Mouse (Mus musculus) neural tube, embryonic 14.5 days (tissue): ENCODE data around the gene Gdpd1. TPM values are rescaled to one million over a fixed set of nuclear protein-coding genes. Genes with fewer than 3 reads are reported as not detected.

ENCODE experiments used
- ATAC-seq: fragments of 200-750 bp; cut with Nextera tagmentation; 2 replicates; pipeline ENCODE4 v1.8.0; 2017; ENCODE audit warnings: low read depth, mild to moderate bottlenecking, moderate TSS enrichment, moderate library complexity
- H3K27ac ChIP-seq: fragments of 300-500 bp; sonication (generic); 2 replicates; pipeline ENCODE4 v1.5.1; 2014; ENCODE audit warnings: low read depth, mild to moderate bottlenecking, control low read depth, low read length, moderate library complexity, mixed read lengths
- H3K27me3 ChIP-seq: fragments of 300-500 bp; sonication (generic); 2 replicates; pipeline ENCODE4 v1.6.1; 2014; ENCODE audit warnings: low read length; ENCODE audit not compliant: control insufficient read depth, insufficient read depth
- H3K36me3 ChIP-seq: fragments of 300-500 bp; sonication (generic); 2 replicates; pipeline ENCODE4 v1.6.1; 2014; ENCODE audit warnings: low read length, mixed read lengths; ENCODE audit not compliant: control insufficient read depth, insufficient read depth
- H3K4me1 ChIP-seq: fragments of 300-500 bp; sonication (generic); 2 replicates; pipeline ENCODE4 v1.6.1; 2014; ENCODE audit warnings: low read length; ENCODE audit not compliant: control insufficient read depth, insufficient read depth
- H3K4me2 ChIP-seq: fragments of 300-500 bp; sonication (generic); 2 replicates; pipeline ENCODE4 v1.6.1; 2014; ENCODE audit warnings: mild to moderate bottlenecking, low read depth, low read length, control low read depth
- H3K4me3 ChIP-seq: fragments of 300-500 bp; sonication (generic); 2 replicates; pipeline ENCODE4 v1.5.1; 2014; ENCODE audit warnings: low read depth, low read length, control low read depth, mixed read lengths
- H3K9ac ChIP-seq: fragments of 300-500 bp; sonication (generic); replicated peaks from 2 replicates; pipeline ENCODE4 v1.6.1; 2014; ENCODE audit warnings: low read depth, mild to moderate bottlenecking, control low read depth, low read length, mixed read lengths
- H3K9me3 ChIP-seq: fragments of 300-500 bp; sonication (generic); 2 replicates; pipeline ENCODE4 v1.6.1; 2016; ENCODE audit warnings: low read length; ENCODE audit not compliant: control insufficient read depth
- WGBS: fragments of 180-500 bp; shearing (Covaris S2); extraction: QIAGEN DNeasy Blood & Tissue Kit; methylation state at CpG from one replicate; pipeline ENCODE4 v1.1.7; 2014; 5-methylcytosine and 5-hydroxymethylcytosine counted together
- polyA plus RNA-seq: library from polyadenylated mRNA; unstranded; fragments of >200 nt; fragmentation: Nextera tagmentation; extraction: Ambion mirVana; gene quantifications from 2 replicates; pipeline ENCODE4 v1.2.1, GENCODE M21; 2014

The Gdpd1 gene
- polyA plus RNA-seq, 1 experiment from 2014 or later, result 172 TPM

DNA sequence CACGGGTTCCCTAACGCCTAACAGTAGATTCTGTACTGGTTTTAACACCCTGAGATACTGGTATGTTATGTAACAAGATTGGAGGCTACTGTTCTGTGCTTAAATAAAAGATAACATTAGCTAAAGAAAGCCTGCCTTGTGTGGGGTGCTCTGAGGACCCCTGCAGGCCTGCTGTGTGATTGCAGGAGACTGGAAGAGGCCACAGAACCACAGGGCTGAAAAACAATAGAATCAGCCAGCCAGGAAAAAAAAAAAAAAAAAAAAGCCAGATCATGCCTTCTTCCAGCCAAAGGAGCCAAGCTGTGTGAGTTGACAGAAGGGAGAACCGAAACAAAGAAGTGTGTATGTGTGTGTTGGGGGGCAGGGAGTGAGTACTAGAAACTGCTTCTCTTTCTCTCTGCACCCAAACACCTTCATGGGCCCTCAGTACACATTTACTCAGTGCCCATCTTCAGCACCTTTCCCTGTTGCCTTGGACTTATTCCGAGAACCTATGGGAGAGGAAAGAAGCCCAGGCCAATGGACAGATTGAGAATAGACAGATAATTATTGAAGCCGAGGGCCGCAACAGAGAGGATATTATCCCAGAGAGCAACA, 78.1 kb downstream of the Gdpd1 start:
- no peak for ATAC-seq
- 41% methylated on average over 6 of the region's 6 CpGs for WGBS

GRCm38 (mm10) chr11:86994791-86995624, 78.9 kb downstream of the Gdpd1 start:
- WGBS, result 50% methylated on average over 10 of the region's 10 CpGs
- H3K9me3 ChIP-seq, result no peaks in the 10 kb centered on the region

More for the DNA sequence above, 78.1 kb downstream of the Gdpd1 start:
- Histone ChIP-seq H3K27ac (no peak overlapping the region), H3K27me3 (no peaks in the 10 kb centered on the region), H3K36me3 (no peaks in the 10 kb centered on the region), H3K9ac (no peak overlapping the region), H3K4me3 (no peak overlapping the region), H3K4me1 (peaks cover 13% of the 10 kb centered on the region; the same call in 1 of the 2 replicates), H3K9me3 (no peaks in the 10 kb centered on the region), H3K4me2 (no peak overlapping the region)

GRCm38 (mm10) chr11:86994330-86994729, 79.5 kb downstream of the Gdpd1 start:
- Histone ChIP-seq H3K27ac (no peak overlapping the region), H3K4me1 (peaks cover 17% of the 10 kb centered on the region; the same call in 1 of the 2 replicates), H3K9me3 (no peaks in the 10 kb centered on the region), H3K36me3 (no peaks in the 10 kb centered on the region), H3K4me2 (peak overlapping the region; percentile 71), H3K4me3 (peak overlapping the region; percentile 90; the same call in 1 of the 2 replicates), H3K9ac (no peak overlapping the region), H3K27me3 (no peaks in the 10 kb centered on the region)
- WGBS, result 10% methylated on average over 6 of the region's 6 CpGs
- ATAC-seq, result no peak

More at GRCm38 (mm10) chr11:86994791-86995624, 78.9 kb downstream of the Gdpd1 start:
- ATAC-seq, result no peak
- no peaks in the 10 kb centered on the region for H3K36me3 ChIP-seq
- no peaks in the 10 kb centered on the region for H3K27me3 ChIP-seq
- H3K4me2 ChIP-seq, result no peak overlapping the region
- no peak overlapping the region for H3K27ac ChIP-seq
- H3K4me3 ChIP-seq, result no peak overlapping the region
- H3K4me1 ChIP-seq, result peaks cover 17% of the 10 kb centered on the region; the same call in 1 of the 2 replicates
- H3K9ac ChIP-seq, result no peak overlapping the region

GRCm38 (mm10) chr11:86993041-86994037, 80.5 kb downstream of the Gdpd1 start, which contains the start of gene Ypel2:
Gene Ypel2 (minus strand): TSS chr11:86993707.
- ATAC-seq, result peak; percentile 100
- under 1% methylated on average over 91 of the region's 96 CpGs for WGBS
- Histone ChIP-seq H3K27ac (peak within 1 kb of the TSS; percentile 83), H3K4me2 (peak within 1 kb of the TSS; percentile 71), H3K9ac (peak within 1 kb of the TSS; percentile 68), H3K36me3 (no peaks in the 10 kb centered on the region), H3K27me3 (no peaks in the 10 kb centered on the region), H3K4me1 (peaks cover 17% of the 10 kb centered on the region; the same call in 1 of the 2 replicates), H3K4me3 (peak within 1 kb of the TSS; percentile 90), H3K9me3 (no peaks in the 10 kb centered on the region)

GRCm38 (mm10) chr11:86992461-86992988, 81.3 kb downstream of the Gdpd1 start:
- Histone ChIP-seq H3K4me3 (peak overlapping the region; percentile 90), H3K4me2 (peak overlapping the region; percentile 71), H3K4me1 (peaks cover 17% of the 10 kb centered on the region; the same call in 1 of the 2 replicates), H3K9me3 (no peaks in the 10 kb centered on the region), H3K36me3 (no peaks in the 10 kb centered on the region), H3K9ac (peak overlapping the region; percentile 68), H3K27me3 (no peaks in the 10 kb centered on the region), H3K27ac (no peak overlapping the region; the same call in 1 of the 2 replicates)
- no peak for ATAC-seq
- WGBS, result 2% methylated on average over 13 of the region's 13 CpGs

- no peaks in the 10 kb centered on the region for H3K36me3 ChIP-seq
- H3K9ac ChIP-seq, result no peak overlapping the region
- WGBS, result 73% methylated on average over 4 of the region's 4 CpGs
- peaks cover 17% of the 10 kb centered on the region; the same call in 1 of the 2 replicates for H3K4me1 ChIP-seq
- no peak for ATAC-seq
- no peaks in the 10 kb centered on the region for H3K9me3 ChIP-seq
- H3K4me3 ChIP-seq, result no peak overlapping the region
- no peak overlapping the region for H3K27ac ChIP-seq
- peak overlapping the region; percentile 71; the same call in 1 of the 2 replicates for H3K4me2 ChIP-seq
- no peaks in the 10 kb centered on the region for H3K27me3 ChIP-seq
These were observed 82.6 kb downstream of the Gdpd1 start for GRCm38 (mm10) chr11:86991241-86991640.

DNA sequence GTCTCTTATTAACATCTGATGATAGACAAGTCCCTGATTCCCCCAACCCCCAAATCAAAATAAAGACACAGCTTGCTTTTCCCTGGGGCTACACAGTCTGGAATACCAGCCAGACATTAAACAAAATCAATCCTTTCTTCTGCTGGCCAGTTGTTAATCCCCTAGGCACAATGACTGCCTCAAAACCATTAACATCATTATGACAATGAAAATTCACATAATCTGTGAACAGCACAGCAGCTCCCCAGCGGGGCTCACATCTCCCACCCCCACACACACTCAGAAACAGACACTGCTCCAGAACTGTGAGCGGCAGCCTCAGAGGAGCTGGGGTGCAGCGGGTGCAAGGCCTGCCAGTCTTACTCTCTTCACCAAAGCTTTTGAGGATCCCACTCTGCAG, 83.6 kb downstream of the Gdpd1 start:
- no peaks in the 10 kb centered on the region for H3K36me3 ChIP-seq
- H3K4me1 ChIP-seq, result peaks cover 17% of the 10 kb centered on the region; the same call in 1 of the 2 replicates
- WGBS, result 18% methylated on average over 3 of the region's 3 CpGs
- no peak for ATAC-seq
- H3K9me3 ChIP-seq, result no peaks in the 10 kb centered on the region
- no peaks in the 10 kb centered on the region for H3K27me3 ChIP-seq
- no peak overlapping the region for H3K4me3 ChIP-seq
- peak overlapping the region; percentile 39 for H3K27ac ChIP-seq
- no peak overlapping the region for H3K9ac ChIP-seq
- no peak overlapping the region for H3K4me2 ChIP-seq

DNA sequence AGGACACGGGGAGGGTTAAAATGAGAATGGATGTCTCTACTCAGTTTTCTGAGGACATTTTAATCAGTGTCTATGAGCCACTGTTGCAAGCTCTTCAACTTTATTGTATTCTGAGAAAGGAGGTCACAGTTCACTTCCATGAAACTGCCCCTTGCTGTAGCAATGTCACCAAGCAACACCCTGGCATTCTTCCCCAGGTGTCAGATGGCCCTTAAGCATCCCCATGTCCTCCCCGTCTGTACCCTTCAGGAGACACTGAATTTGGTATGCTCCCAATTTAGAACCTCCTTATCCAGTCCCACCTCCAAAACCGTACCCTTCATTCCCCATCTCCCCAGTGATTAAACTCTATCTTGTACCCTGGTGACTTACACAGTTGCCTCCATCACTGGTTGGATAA, 88.9 kb downstream of the Gdpd1 start:
- Histone ChIP-seq H3K27me3 (no peaks in the 10 kb centered on the region), H3K27ac (no peak overlapping the region), H3K9me3 (no peaks in the 10 kb centered on the region), H3K9ac (no peak overlapping the region), H3K4me3 (no peak overlapping the region), H3K36me3 (no peaks in the 10 kb centered on the region), H3K4me1 (no peaks in the 10 kb centered on the region), H3K4me2 (no peak overlapping the region)
- no peak for ATAC-seq
- WGBS, result 76% methylated on average over 3 of the region's 3 CpGs
